Mouse (Mus musculus) neural tube, embryonic 15.5 days (tissue): Measurements from ENCODE around the gene Btnl10. TPM values are rescaled to one million over a fixed set of nuclear protein-coding genes. Genes with fewer than 3 reads are reported as not detected.

Experiments
- microRNA-seq: library from miRNA; unstranded; fragments of <30 nt; microRNA quantifications from one replicate; pipeline ENCODE4, GENCODE M21; 2017
- polyA plus RNA-seq: library from polyadenylated mRNA; unstranded; fragments of >200 nt; fragmentation: Nextera tagmentation; extraction: Ambion mirVana; gene quantifications from 2 replicates; pipeline ENCODE4 v1.2.1, GENCODE M21; 2015

Gene Btnl10
- polyA plus RNA-seq, 1 experiment from 2014 or later: 0.10 TPM

Small RNA genes within 50 kb of the gene (microRNA-seq; reads per million reads assigned to microRNA genes)
- gene Gm44313: not detected

Other genes with a start within 250 kb of the Btnl10 start
- gene Olfr320, start 236.8 kb upstream of the Btnl10 start, polyA plus RNA-seq: not detected in 2 replicates
- not detected in 2 replicates for gene Olfr319, start 218.7 kb upstream of the Btnl10 start, polyA plus RNA-seq
- not detected in 2 replicates for gene Olfr318, start 193.9 kb upstream of the Btnl10 start, polyA plus RNA-seq
- gene Olfr317, start 178.7 kb upstream of the Btnl10 start, polyA plus RNA-seq: 0.17 and 0.26 TPM in 2 replicates
- gene Olfr316, start 165.2 kb upstream of the Btnl10 start, polyA plus RNA-seq: not detected in 2 replicates
- not detected in 2 replicates for gene Olfr315, start 144.7 kb upstream of the Btnl10 start, polyA plus RNA-seq
- gene Olfr314, start 135.0 kb upstream of the Btnl10 start, polyA plus RNA-seq: 0.06 TPM in 1 of 2 replicates, not detected in the other
- gene Fam183b, start 115.9 kb upstream of the Btnl10 start, polyA plus RNA-seq: 10.1 and 15.2 TPM in 2 replicates
- gene Olfr313, start 102.9 kb upstream of the Btnl10 start, polyA plus RNA-seq: not detected in 2 replicates
- not detected in 2 replicates for gene Olfr312, start 88.7 kb upstream of the Btnl10 start, polyA plus RNA-seq
- not detected in 2 replicates for gene Olfr311, start 78.7 kb upstream of the Btnl10 start, polyA plus RNA-seq
- 20.8 and 22.4 TPM in 2 replicates for gene Gm12258, start 70.8 kb upstream of the Btnl10 start, polyA plus RNA-seq
- gene 2810021J22Rik, start 50.7 kb upstream of the Btnl10 start, polyA plus RNA-seq: 10.3 and 11.7 TPM in 2 replicates
- gene Zfp39, start 13.7 kb upstream of the Btnl10 start, polyA plus RNA-seq: 6.6 and 8.1 TPM in 2 replicates
- 559 and 636 TPM in 2 replicates for gene Rnf187, start 21.0 kb downstream of the Btnl10 start, polyA plus RNA-seq
- 184 and 262 TPM in 2 replicates for gene Hist3h2ba, start 31.0 kb downstream of the Btnl10 start, polyA plus RNA-seq
- gene Hist3h2a, start 36.8 kb downstream of the Btnl10 start, polyA plus RNA-seq: 66.5 and 86.3 TPM in 2 replicates
- gene Trim17, start 36.8 kb downstream of the Btnl10 start, polyA plus RNA-seq: 1.1 TPM in 2 replicates
- 22.2 and 22.5 TPM in 2 replicates for gene Trim11, start 60.2 kb downstream of the Btnl10 start, polyA plus RNA-seq
- 0.72 and 0.91 TPM in 2 replicates for gene Obscn, start 218.5 kb downstream of the Btnl10 start, polyA plus RNA-seq
- gene Iba57, start 245.8 kb downstream of the Btnl10 start, polyA plus RNA-seq: 7.5 and 8.3 TPM in 2 replicates